Mouse (Mus musculus) kidney, adult 8-10 months (tissue): ENCODE measurements around the gene Plekha1.

ENCODE experiments used
- DNase-seq, 2 experiments: peaks; one replicate each; pipeline ENCODE4 v3.0.0; 2022

The Plekha1 gene

GRCm38 (mm10) chr7:130959868-130960267 is 94.3 kb downstream of the Plekha1 start:
- DNase-seq, result peak; percentile 88 to 91

GRCm38 (mm10) chr7:130961429-130961828 is 95.9 kb downstream of the Plekha1 start:
- DNase-seq, result no peak
